Mouse (Mus musculus): ENCODE data around the gene Spata31d1d. TPM values are rescaled to one million over a fixed set of nuclear protein-coding genes. Genes with fewer than 3 reads are reported as not detected.
"Not testable (repeated sequence)": the region's sequence is repeated elsewhere in the genome, so short reads cannot be mapped to it uniquely, and the experiment has no call there.

Gene Spata31d1d
- polyA plus RNA-seq, 1 experiment from 2014 or later: not detected

GRCm38 (mm10) chr13:59722089-59722488 lies 9.5 kb downstream of the Spata31d1d start:
- not testable (repeated sequence) for H3K27ac ChIP-seq; H3K4me3 ChIP-seq; H3K9me3 ChIP-seq; DNase-seq (ENCODE audit: low spot score); H3K36me3 ChIP-seq
- Histone ChIP-seq H3K27me3 (ENCODE audit: insufficient read depth, poor library complexity, severe bottlenecking) (peaks cover 16% of the 10 kb centered on the region; the same call in 1 of the 2 replicates), H3K4me1 (replicated peaks) (peaks cover 23% of the 10 kb centered on the region)
- 70% methylated on average over 1 of the region's 1 CpGs for WGBS

GRCm38 (mm10) chr13:59719475-59719874 lies 12.1 kb downstream of the Spata31d1d start:
- WGBS: 92% methylated on average over 1 of the region's 1 CpGs
- no peak overlapping the region for H3K27ac ChIP-seq

GRCm38 (mm10) chr13:59718857-59719440 lies 12.6 kb downstream of the Spata31d1d start:
- 38% methylated on average over 6 of the region's 6 CpGs for WGBS
- H3K36me3 ChIP-seq; H3K9me3 ChIP-seq; H3K27ac ChIP-seq; H3K27me3 ChIP-seq (ENCODE audit: insufficient read depth, poor library complexity, severe bottlenecking); H3K4me3 ChIP-seq; DNase-seq (ENCODE audit: low spot score): not testable (repeated sequence)
- peaks cover 16% of the 10 kb centered on the region for H3K4me1 ChIP-seq (replicated peaks)

More at GRCm38 (mm10) chr13:59719475-59719874, 12.1 kb downstream of the Spata31d1d start:
- Histone ChIP-seq H3K4me1 (replicated peaks) (peaks cover 12% of the 10 kb centered on the region), H3K36me3 (no peaks in the 10 kb centered on the region), H3K9me3 (no peaks in the 10 kb centered on the region), H3K27me3 (ENCODE audit: insufficient read depth, poor library complexity, severe bottlenecking) (peaks cover 2% of the 10 kb centered on the region; the same call in 1 of the 2 replicates), H3K4me3 (no peak overlapping the region)
- DNase-seq (ENCODE audit: low spot score): no peak

- 34% methylated on average over 3 of the region's 3 CpGs for WGBS
- H3K4me1 ChIP-seq (replicated peaks): peaks cover 23% of the 10 kb centered on the region
- peaks cover 12% of the 10 kb centered on the region for H3K27me3 ChIP-seq (ENCODE audit: insufficient read depth, poor library complexity, severe bottlenecking)
- H3K27ac ChIP-seq: 0 out of 2 replicates have a peak overlapping the region, but pooled peaks have one; percentile 24
- no peak overlapping the region for H3K4me3 ChIP-seq
- no peak for DNase-seq (ENCODE audit: low spot score)
- no peaks in the 10 kb centered on the region for H3K9me3 ChIP-seq
- H3K36me3 ChIP-seq: no peaks in the 10 kb centered on the region
Measured at GRCm38 (mm10) chr13:59713710-59714109, 17.8 kb downstream of the Spata31d1d start.

DNA sequence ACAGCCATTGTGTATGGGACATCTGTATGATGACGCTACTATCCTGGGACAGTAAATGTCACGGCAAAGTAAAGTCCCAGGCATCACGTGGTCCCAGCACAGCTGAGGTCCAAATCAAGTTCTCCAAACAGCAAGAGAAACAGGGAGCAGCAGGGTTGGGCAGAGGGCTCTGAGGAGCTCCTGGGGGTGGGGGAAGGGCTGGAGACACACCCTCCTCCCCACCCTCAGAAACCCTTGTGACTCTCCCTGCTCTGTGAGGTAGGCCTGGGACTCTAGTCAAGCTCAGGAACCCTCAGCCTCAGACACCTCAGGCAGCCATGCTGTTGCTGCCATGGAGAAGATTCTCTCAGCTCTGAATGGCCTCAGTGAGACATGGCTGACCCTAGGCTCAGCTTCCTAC lies 19.6 kb downstream of the Spata31d1d start, which contains the start of gene Spata31d1b:
Gene Spata31d1b (plus strand): TSS at position 301 of the 400 bp plus-strand sequence.
- H3K4me3 ChIP-seq; H3K36me3 ChIP-seq; H3K27ac ChIP-seq; H3K9me3 ChIP-seq; DNase-seq (ENCODE audit: low spot score): not testable (repeated sequence)
- Histone ChIP-seq H3K27me3 (ENCODE audit: insufficient read depth, poor library complexity, severe bottlenecking) (peaks cover 12% of the 10 kb centered on the region), H3K4me1 (replicated peaks) (peaks cover 23% of the 10 kb centered on the region)
- 73% methylated on average over 3 of the region's 3 CpGs for WGBS

DNA sequence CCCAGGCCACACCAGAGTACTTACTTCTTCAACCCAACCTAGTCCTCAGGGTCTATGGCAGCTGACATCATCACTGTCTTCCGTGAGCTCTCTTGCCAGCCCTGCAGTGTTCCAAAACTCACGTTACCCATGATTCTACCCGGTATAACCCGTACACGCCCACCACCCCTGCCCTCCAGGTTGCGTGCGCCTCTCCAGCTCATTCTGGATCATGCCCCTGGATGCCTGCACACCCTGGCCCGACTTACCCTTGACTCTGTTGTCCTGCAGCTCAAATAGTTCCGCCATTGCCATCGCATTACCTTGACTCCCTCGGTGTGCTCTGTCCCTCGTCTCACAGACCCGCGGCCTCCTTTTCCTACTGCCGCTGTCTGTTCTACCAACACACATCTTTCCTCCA lies 21.3 kb downstream of the Spata31d1d start, which contains the start of gene Spata31d1a:
Gene Spata31d1a (minus strand): TSS at position 101 of the 400 bp plus-strand sequence.
- DNase-seq (ENCODE audit: low spot score): no peak
- peaks cover 12% of the 10 kb centered on the region for H3K27me3 ChIP-seq (ENCODE audit: insufficient read depth, poor library complexity, severe bottlenecking)
- no peak within 1 kb of the TSS for H3K4me3 ChIP-seq
- no peaks in the 10 kb centered on the region for H3K36me3 ChIP-seq
- peaks cover 23% of the 10 kb centered on the region for H3K4me1 ChIP-seq (replicated peaks)
- no peak within 1 kb of the TSS for H3K27ac ChIP-seq
- 94% methylated on average over 15 of the region's 15 CpGs for WGBS
- no peaks in the 10 kb centered on the region for H3K9me3 ChIP-seq

DNA sequence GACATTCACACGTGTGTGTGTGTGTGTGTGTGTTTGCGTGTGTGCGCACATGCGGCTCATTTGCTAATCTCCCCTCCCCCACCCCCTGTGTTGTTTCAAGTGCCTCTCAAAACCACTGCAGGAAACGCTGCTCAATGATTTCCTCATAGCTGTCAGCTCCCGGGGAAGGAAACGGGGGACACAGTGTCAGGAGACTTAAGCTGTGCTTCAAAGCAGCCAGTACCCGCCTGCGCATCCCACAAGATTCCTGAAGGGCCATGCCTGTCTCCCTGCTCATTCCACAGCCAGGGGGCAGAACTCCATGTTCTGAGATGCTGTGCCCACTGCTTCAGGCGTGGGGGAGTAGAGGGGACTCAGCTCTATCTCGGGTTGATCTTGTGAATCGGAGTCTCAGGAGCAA lies 27.0 kb downstream of the Spata31d1d start:
- Histone ChIP-seq H3K4me3 (no peak overlapping the region), H3K4me1 (replicated peaks) (peaks cover 19% of the 10 kb centered on the region), H3K27ac (peak overlapping the region; percentile 62; the same call in 1 of the 2 replicates), H3K27me3 (ENCODE audit: insufficient read depth, poor library complexity, severe bottlenecking) (peaks cover 15% of the 10 kb centered on the region; the same call in 1 of the 2 replicates), H3K36me3 (no peaks in the 10 kb centered on the region), H3K9me3 (no peaks in the 10 kb centered on the region)
- WGBS: 68% methylated on average over 12 of the region's 12 CpGs
- DNase-seq (ENCODE audit: low spot score): no peak

DNA sequence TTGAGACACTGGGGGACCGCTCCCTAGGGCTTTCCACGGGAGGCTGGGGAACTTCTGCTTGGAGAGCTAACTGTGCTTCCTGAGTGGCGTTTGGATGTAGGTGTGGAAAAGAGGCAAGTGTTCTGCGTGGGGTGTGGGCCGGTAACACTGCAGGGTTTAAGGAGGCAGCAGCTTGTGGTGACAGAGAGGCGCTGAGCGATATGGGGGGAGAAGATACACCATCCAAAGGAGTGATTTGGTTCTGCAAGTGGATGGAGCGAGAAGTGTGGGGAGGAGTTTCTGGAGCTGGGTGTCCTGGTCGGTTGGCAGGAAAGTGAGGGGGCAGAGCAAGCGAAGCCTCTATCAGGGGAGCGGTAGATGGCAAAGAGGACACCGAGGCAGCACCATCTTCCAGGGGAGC lies 28.0 kb downstream of the Spata31d1d start:
- Histone ChIP-seq H3K9me3 (no peaks in the 10 kb centered on the region), H3K4me1 (replicated peaks) (peaks cover 19% of the 10 kb centered on the region), H3K27me3 (ENCODE audit: insufficient read depth, poor library complexity, severe bottlenecking) (peaks cover 19% of the 10 kb centered on the region; the same call in 1 of the 2 replicates), H3K36me3 (no peaks in the 10 kb centered on the region), H3K27ac (peak overlapping the region; percentile 13; the same call in 1 of the 2 replicates), H3K4me3 (no peak overlapping the region)
- 90% methylated on average over 12 of the region's 12 CpGs for WGBS
- DNase-seq (ENCODE audit: low spot score): no peak

DNA sequence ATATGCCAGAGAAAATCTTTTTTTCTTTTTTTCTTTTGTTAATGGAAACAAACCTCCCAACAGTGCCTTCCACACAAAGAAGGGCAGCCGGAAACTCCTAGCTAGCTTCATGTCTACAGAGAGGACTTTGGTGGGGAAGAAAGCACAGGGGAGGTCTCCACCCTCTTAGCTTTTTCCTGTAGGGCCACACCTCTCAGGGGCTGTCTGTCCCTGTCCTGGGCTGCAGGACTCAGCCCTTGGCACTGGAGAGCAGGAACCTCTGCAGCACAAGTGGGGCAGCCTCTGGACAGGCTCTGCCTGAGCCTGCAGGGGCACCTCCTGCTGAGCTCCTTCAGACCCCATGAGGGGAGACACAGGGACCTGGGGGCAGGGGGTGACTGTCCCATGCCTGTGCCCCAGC lies 31.4 kb downstream of the Spata31d1d start:
- peaks cover 42% of the 10 kb centered on the region for H3K27me3 ChIP-seq (ENCODE audit: insufficient read depth, poor library complexity, severe bottlenecking)
- not testable (repeated sequence) for H3K27ac ChIP-seq; H3K36me3 ChIP-seq; H3K4me3 ChIP-seq; DNase-seq (ENCODE audit: low spot score); H3K9me3 ChIP-seq
- 64% methylated on average over 1 of the region's 1 CpGs for WGBS
- peaks cover 19% of the 10 kb centered on the region for H3K4me1 ChIP-seq (replicated peaks)

DNA sequence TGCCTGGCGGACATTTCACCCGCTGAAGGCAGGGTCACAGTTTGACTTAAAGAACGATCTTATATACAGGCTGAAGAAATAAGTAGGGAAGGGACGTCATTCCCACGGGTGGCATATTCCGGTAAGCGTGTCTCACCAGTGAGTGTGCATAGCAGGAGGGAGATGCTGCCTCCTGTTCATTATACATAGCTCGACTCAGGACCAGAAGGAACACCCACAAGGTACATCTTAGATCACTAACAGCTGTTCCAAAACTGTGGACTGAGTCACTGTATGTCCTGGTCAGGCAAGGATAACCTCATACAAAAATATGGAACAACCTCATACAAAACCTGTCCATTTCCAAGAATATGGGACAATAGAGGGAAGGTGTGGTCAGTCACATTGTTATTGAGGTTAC lies 32.4 kb downstream of the Spata31d1d start:
- Histone ChIP-seq H3K4me1 (replicated peaks) (peaks cover 10% of the 10 kb centered on the region), H3K27ac (no peak overlapping the region), H3K27me3 (ENCODE audit: insufficient read depth, poor library complexity, severe bottlenecking) (peaks cover 47% of the 10 kb centered on the region), H3K4me3 (no peak overlapping the region), H3K9me3 (peaks cover 5% of the 10 kb centered on the region; the same call in 1 of the 2 replicates), H3K36me3 (no peaks in the 10 kb centered on the region)
- DNase-seq (ENCODE audit: low spot score): no peak
- WGBS: 92% methylated on average over 8 of the region's 8 CpGs

- Histone ChIP-seq H3K27ac (no peak overlapping the region), H3K27me3 (ENCODE audit: insufficient read depth, poor library complexity, severe bottlenecking) (peaks cover 58% of the 10 kb centered on the region), H3K4me3 (no peak overlapping the region), H3K9me3 (peaks cover 9% of the 10 kb centered on the region), H3K36me3 (no peaks in the 10 kb centered on the region), H3K4me1 (replicated peaks) (peaks cover 21% of the 10 kb centered on the region)
- WGBS: 91% methylated on average over 7 of the region's 7 CpGs
- DNase-seq (ENCODE audit: low spot score): no peak
Measured at GRCm38 (mm10) chr13:59695781-59696180, 35.8 kb downstream of the Spata31d1d start.

- H3K4me1 ChIP-seq (replicated peaks): peaks cover 21% of the 10 kb centered on the region
- H3K9me3 ChIP-seq: peaks cover 12% of the 10 kb centered on the region
- H3K27me3 ChIP-seq (ENCODE audit: insufficient read depth, poor library complexity, severe bottlenecking): peaks cover 67% of the 10 kb centered on the region
- H3K36me3 ChIP-seq: no peaks in the 10 kb centered on the region
- H3K4me3 ChIP-seq: no peak within 1 kb of the TSS
- DNase-seq (ENCODE audit: low spot score): no peak
- no peak within 1 kb of the TSS for H3K27ac ChIP-seq
- WGBS: 97% methylated on average over 3 of the region's 3 CpGs
Measured at GRCm38 (mm10) chr13:59694008-59694407, 37.5 kb downstream of the Spata31d1d start, which contains the start of gene 4921517D22Rik. 4921517D22Rik (minus strand) TSS chr13:59694108.

DNA sequence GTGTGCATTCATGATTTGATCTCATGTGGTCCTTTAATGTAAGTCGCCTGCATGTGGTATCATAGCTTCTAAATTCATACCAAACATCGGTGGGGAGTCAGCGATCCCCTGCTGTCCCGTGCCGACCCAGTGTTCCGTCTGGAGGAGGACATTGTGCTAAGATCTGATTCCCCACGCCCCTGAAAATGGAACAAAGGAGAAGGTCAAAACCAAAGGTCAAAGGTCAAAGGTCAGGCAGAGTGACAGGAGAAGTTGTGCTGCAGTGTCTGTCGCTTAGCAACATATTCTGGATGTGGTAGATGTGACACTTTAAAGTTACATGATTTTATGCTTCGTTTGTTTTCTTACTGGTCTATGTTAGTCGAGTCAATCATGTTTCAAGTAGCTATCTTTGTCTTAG lies 40.1 kb downstream of the Spata31d1d start:
- H3K9me3 ChIP-seq: peaks cover 12% of the 10 kb centered on the region
- peaks cover 74% of the 10 kb centered on the region for H3K27me3 ChIP-seq (ENCODE audit: insufficient read depth, poor library complexity, severe bottlenecking)
- H3K4me3 ChIP-seq: no peak overlapping the region
- DNase-seq (ENCODE audit: low spot score): peak; percentile 87
- 19% methylated on average over 10 of the region's 10 CpGs for WGBS
- H3K36me3 ChIP-seq: no peaks in the 10 kb centered on the region
- H3K27ac ChIP-seq: peak overlapping the region; percentile 70
- H3K4me1 ChIP-seq (replicated peaks): peaks cover 35% of the 10 kb centered on the region
